Comparison of ENCODE assay signal across 8 mouse cellular contexts in genomic region chr2:35609317-35609716, GRCm38 (mm10). TPM values are rescaled to one million over a fixed set of nuclear protein-coding genes. Genes with fewer than 3 reads are reported as not detected.
DNase-seq lines count a peak whose midpoint lies in the region; ATAC-seq and TF ChIP-seq lines count a peak whose summit lies in the region.
"Had no signal": no experiment of that assay in that cellular context is flagged by ENCODE, and none has a peak within 500 bp of the region (broad histone marks: within the 10 kb centered on the region; RNA-seq: fewer than 3 reads in every experiment).

No protein-coding gene starts in this region.

- H3K4me3 ChIP-seq in liver, postnatal 0 days (ENCODE audit: low read depth, low read length): no peak overlapping the region
- no peak overlapping the region for H3K4me3 ChIP-seq in liver, embryonic 11.5 days (ENCODE audit: low read depth, low read length)
- peak overlapping the region; percentile 28 for H3K4me3 ChIP-seq in cerebellum, adult 2 months (replicated peaks; ENCODE audit: insufficient read depth, low read depth, low read length)
- no peak overlapping the region for H3K4me3 ChIP-seq in heart, adult 2 months
- H3K4me3 ChIP-seq in stomach, postnatal 0 days (ENCODE audit: low read depth, low read length): no peak overlapping the region

- H3K27ac ChIP-seq in liver, postnatal 0 days (ENCODE audit: low read depth): no peak overlapping the region
- no peak overlapping the region for H3K27ac ChIP-seq in liver, embryonic 11.5 days (ENCODE audit: low read depth, low read length)
- H3K27ac ChIP-seq in cerebellum, adult 2 months (ENCODE audit: insufficient read depth, low read length): peak overlapping the region; percentile 76
- H3K27ac ChIP-seq in heart, adult 2 months: peak overlapping the region; percentile 64
- 0 out of 2 replicates have a peak overlapping the region, but pooled peaks have one; percentile 9 for H3K27ac ChIP-seq in stomach, postnatal 0 days (replicated peaks)
- H3K27ac ChIP-seq: liver, embryonic 15.5 days had no signal

- H3K79me2 ChIP-seq in heart, adult 2 months (replicated peaks; ENCODE audit: control insufficient read depth, insufficient read depth, low read length): no peaks in the 10 kb centered on the region

- H3K27me3 ChIP-seq in liver, postnatal 0 days (ENCODE audit: insufficient read depth, low read length): no peaks in the 10 kb centered on the region
- no peaks in the 10 kb centered on the region for H3K27me3 ChIP-seq in liver, embryonic 11.5 days (replicated peaks; ENCODE audit: control insufficient read depth, insufficient read depth, low read length)
- H3K27me3 ChIP-seq in cerebellum, adult 2 months (ENCODE audit: control insufficient read depth, insufficient read depth, low read length): no peaks in the 10 kb centered on the region
- no peaks in the 10 kb centered on the region for H3K27me3 ChIP-seq in heart, adult 2 months (ENCODE audit: control insufficient read depth, insufficient read depth, low read length)
- no peaks in the 10 kb centered on the region for H3K27me3 ChIP-seq in stomach, postnatal 0 days (ENCODE audit: control insufficient read depth, insufficient read depth, low read length)
- H3K27me3 ChIP-seq: liver, embryonic 15.5 days had no signal

- H3K4me1 ChIP-seq in liver, postnatal 0 days (ENCODE audit: insufficient read depth): peaks cover 11% of the 10 kb centered on the region
- H3K4me1 ChIP-seq in liver, embryonic 11.5 days (replicated peaks; ENCODE audit: control insufficient read depth, insufficient read depth, low read length): peaks cover 18% of the 10 kb centered on the region
- peaks cover 62% of the 10 kb centered on the region for H3K4me1 ChIP-seq in cerebellum, adult 2 months (ENCODE audit: control insufficient read depth, insufficient read depth, low read length)
- H3K4me1 ChIP-seq in heart, adult 2 months (ENCODE audit: control insufficient read depth, insufficient read depth, low read length): peaks cover 41% of the 10 kb centered on the region
- H3K4me1 ChIP-seq in stomach, postnatal 0 days (replicated peaks; ENCODE audit: control insufficient read depth, insufficient read depth): peaks cover 15% of the 10 kb centered on the region

- peak; percentile 44 for TF ChIP-seq CTCF in liver, postnatal 0 days (IDR thresholded peaks at IDR 0.05; ENCODE audit: low read depth)
- peak; percentile 92 for TF ChIP-seq CTCF in cerebellum, adult 2 months (IDR thresholded peaks at IDR 0.05; ENCODE audit: borderline replicate concordance, insufficient read depth, low read depth, low read length)
- peak; percentile 82 for TF ChIP-seq CTCF in heart, adult 2 months (IDR thresholded peaks at IDR 0.05)
- peak; percentile 79 for TF ChIP-seq CTCF in stomach, postnatal 0 days (IDR thresholded peaks at IDR 0.05; ENCODE audit: low read depth)

- DNase-seq in liver, postnatal 0 days: no peak
- no peak for DNase-seq in liver, embryonic 11.5 days (ENCODE audit: low spot score)
- DNase-seq in cerebellum, adult 2 months: peak in 1 of 2 experiments; percentile 92
- DNase-seq in heart, adult 2 months: peak; percentile 47 to 67
- peak; percentile 50 to 74 for DNase-seq in left cerebral cortex, postnatal 14 days (ENCODE audit: low spot score in 2 of 2)
- peak; percentile 69 for DNase-seq in stomach, postnatal 0 days (ENCODE audit: low spot score)
- DNase-seq in yolk sac, embryonic 10.5 days (ENCODE audit: low spot score): no peak

- peak; percentile 19; the same call in 1 of the 2 replicates for TF ChIP-seq POLR2A in cerebellum, adult 2 months (IDR thresholded peaks at IDR 0.05; ENCODE audit: borderline replicate concordance, insufficient read depth, low read length)
- TF ChIP-seq POLR2A in heart, adult 2 months (IDR thresholded peaks at IDR 0.05; ENCODE audit: insufficient read depth, low read depth, low read length): no peak

- no peak overlapping the region for H3K9ac ChIP-seq in liver, postnatal 0 days (replicated peaks)
- no peak overlapping the region for H3K9ac ChIP-seq in liver, embryonic 11.5 days (ENCODE audit: low read depth, low read length)
- H3K9ac ChIP-seq in heart, adult 2 months (ENCODE audit: low read depth, low read length): no peak overlapping the region
- no peak overlapping the region for H3K9ac ChIP-seq in stomach, postnatal 0 days (ENCODE audit: low read length)
- H3K9ac ChIP-seq: liver, embryonic 15.5 days had no signal

- no peaks in the 10 kb centered on the region for H3K36me3 ChIP-seq in liver, postnatal 0 days (replicated peaks; ENCODE audit: insufficient read depth, low read length)
- H3K36me3 ChIP-seq in liver, embryonic 11.5 days (ENCODE audit: control insufficient read depth, insufficient read depth, low read length): no peaks in the 10 kb centered on the region
- no peaks in the 10 kb centered on the region for H3K36me3 ChIP-seq in heart, adult 2 months (ENCODE audit: control insufficient read depth, insufficient read depth, low read length)
- H3K36me3 ChIP-seq in stomach, postnatal 0 days (ENCODE audit: control insufficient read depth, insufficient read depth, low read length): 0 out of 2 replicates have a peak, but pooled peaks cover 2% of the 10 kb centered on the region
- H3K36me3 ChIP-seq: liver, embryonic 15.5 days had no signal

- no peak for TF ChIP-seq EP300 in liver, postnatal 0 days (IDR thresholded peaks at IDR 0.05; ENCODE audit: low read depth)
- TF ChIP-seq EP300 in heart, adult 2 months (IDR thresholded peaks at IDR 0.05; ENCODE audit: insufficient read depth, low read depth, low read length): peak; percentile 85
- no peak for TF ChIP-seq EP300 in stomach, postnatal 0 days (optimal IDR thresholded peaks at IDR 0.05)

- H3K9me3 ChIP-seq in liver, postnatal 0 days (ENCODE audit: low read length): no peaks in the 10 kb centered on the region
- H3K9me3 ChIP-seq in liver, embryonic 11.5 days (ENCODE audit: control insufficient read depth, low read length): no peaks in the 10 kb centered on the region
- H3K9me3 ChIP-seq in stomach, postnatal 0 days (ENCODE audit: control insufficient read depth, low read length): no peaks in the 10 kb centered on the region
- H3K9me3 ChIP-seq: liver, embryonic 15.5 days had no signal

- no peak for ATAC-seq in liver, postnatal 0 days
- ATAC-seq in liver, embryonic 11.5 days (replicated peaks; ENCODE audit: low FRiP score): no peak; the same call in 1 of the 2 replicates
- peak; percentile 66 for ATAC-seq in stomach, postnatal 0 days (ENCODE audit: low FRiP score, low TSS enrichment)

- 38% methylated on average over 9 of the region's 9 CpGs for WGBS in liver, postnatal 0 days (ENCODE audit: insufficient replicate concordance)
- WGBS in liver, embryonic 11.5 days: 65% methylated on average over 9 of the region's 9 CpGs
- 8% methylated on average over 9 of the region's 9 CpGs for WGBS in cerebellum, adult 2 months
- WGBS in heart, adult 2 months: 28% methylated on average over 9 of the region's 9 CpGs
- 40% methylated on average over 9 of the region's 9 CpGs for WGBS in stomach, postnatal 0 days

- intact Hi-C loops in heart, adult 2 months (cut with DNase I): no loop called here
- intact Hi-C loops in left cerebral cortex, postnatal 14 days (cut with DNase I): no loop called here

- no peak overlapping the region for H3K4me2 ChIP-seq in liver, postnatal 0 days (ENCODE audit: low read depth, low read length)
- no peak overlapping the region for H3K4me2 ChIP-seq in liver, embryonic 11.5 days
- H3K4me2 ChIP-seq in stomach, postnatal 0 days (replicated peaks; ENCODE audit: low read depth): no peak overlapping the region

RNA-seq across cellular contexts. Expression of gene Dab2ip, which starts 51.3 kb away (rescaled TPM):
- 6.9 and 9.1 TPM in 2 replicates for polyA plus RNA-seq in liver, postnatal 0 days (2015; fragmentation: Nextera tagmentation; extraction: Ambion mirVana)
- polyA plus RNA-seq in liver, embryonic 11.5 days (2014; fragmentation: Nextera tagmentation; extraction: Ambion mirVana): 16.2 and 20.0 TPM in 2 replicates
- 136 and 171 TPM in 2 replicates for polyA plus RNA-seq in cerebellum, adult 2 months (2012; rRNA removed)
- total RNA-seq in heart, adult 2 months (2021): 10 to 100 TPM; 45.6 to 47.9 TPM
- 34.5 and 37.5 TPM in 2 replicates for polyA plus RNA-seq in heart, adult 2 months (2012; rRNA removed)
- total RNA-seq in left cerebral cortex, postnatal 14 days (2021): 100 to 1,000 TPM; 155 to 169 TPM
- 46.4 and 48.1 TPM in 2 replicates for polyA plus RNA-seq in stomach, postnatal 0 days (2015; fragmentation: Nextera tagmentation; extraction: Ambion mirVana)

Comparison
In these comparisons a context has a peak if more than half of its experiments do, and no peak if none do; other contexts are left out.
1. DNase-seq: peak in heart, adult 2 months (2 of 2), left cerebral cortex, postnatal 14 days (2 of 2) and stomach, postnatal 0 days (single experiment); none in liver, postnatal 0 days (single experiment), liver, embryonic 11.5 days (single experiment) and yolk sac, embryonic 10.5 days (single experiment).
2. H3K27ac ChIP-seq: peak in cerebellum, adult 2 months (single experiment), heart, adult 2 months (single experiment) and stomach, postnatal 0 days (single experiment); none in liver, postnatal 0 days (single experiment) and liver, embryonic 11.5 days (single experiment).
3. Peak in every context shown above with its lines, with median percentiles within 50 percentile points of each other: CTCF ChIP-seq.